Mouse (Mus musculus) forebrain, embryonic 13.5 days (tissue): ENCODE results near the gene Neu2. TPM values are rescaled to one million over a fixed set of nuclear protein-coding genes. Genes with fewer than 3 reads are reported as not detected.

Experiments used
- ATAC-seq: fragments of 200-750 bp; cut with Nextera tagmentation; 2 replicates; pipeline ENCODE4 v1.8.0; 2017
- H3K27ac ChIP-seq: fragments of 300-500 bp; sonication (generic); 2 replicates; pipeline ENCODE4 v1.5.1; 2015; ENCODE audit warnings: inconsistent platforms, mild to moderate bottlenecking, moderate library complexity
- H3K27me3 ChIP-seq: fragments of 300-500 bp; sonication (generic); 2 replicates; pipeline ENCODE4 v1.6.1; 2015; ENCODE audit warnings: mild to moderate bottlenecking, inconsistent platforms
- H3K36me3 ChIP-seq: fragments of 300-500 bp; sonication (generic); 2 replicates; pipeline ENCODE4 v1.6.1; 2015; ENCODE audit warnings: mild to moderate bottlenecking, inconsistent platforms; ENCODE audit not compliant: poor library complexity, severe bottlenecking
- H3K4me1 ChIP-seq: fragments of 300-500 bp; sonication (generic); 2 replicates; pipeline ENCODE4 v1.6.1; 2015; ENCODE audit warnings: inconsistent platforms
- H3K4me2 ChIP-seq: fragments of 300-500 bp; sonication (generic); 2 replicates; pipeline ENCODE4 v1.6.1; 2015; ENCODE audit warnings: inconsistent platforms, mild to moderate bottlenecking, moderate library complexity
- H3K4me3 ChIP-seq: fragments of 300-500 bp; sonication (generic); 2 replicates; pipeline ENCODE4 v1.5.1; 2015; ENCODE audit warnings: mild to moderate bottlenecking, inconsistent platforms
- H3K9ac ChIP-seq: fragments of 300-500 bp; sonication (generic); 2 replicates; pipeline ENCODE4 v1.6.1; 2015; ENCODE audit warnings: mild to moderate bottlenecking, inconsistent platforms
- H3K9me3 ChIP-seq: fragments of 300-500 bp; sonication (generic); replicated peaks from 2 replicates; pipeline ENCODE4 v1.6.1; 2016; ENCODE audit warnings: inconsistent platforms
- WGBS: fragments of 180-500 bp; shearing (Covaris S2); methylation state at CpG from one replicate; pipeline ENCODE4 v1.1.7; 2015; 5-methylcytosine and 5-hydroxymethylcytosine counted together
- polyA plus RNA-seq: library from polyadenylated mRNA; unstranded; fragments of >200 nt; fragmentation: Nextera tagmentation; extraction: Ambion mirVana; gene quantifications from 2 replicates; pipeline ENCODE4 v1.2.1, GENCODE M21; 2015

Neu2 gene
- polyA plus RNA-seq, 1 experiment from 2014 or later = not detected

DNA sequence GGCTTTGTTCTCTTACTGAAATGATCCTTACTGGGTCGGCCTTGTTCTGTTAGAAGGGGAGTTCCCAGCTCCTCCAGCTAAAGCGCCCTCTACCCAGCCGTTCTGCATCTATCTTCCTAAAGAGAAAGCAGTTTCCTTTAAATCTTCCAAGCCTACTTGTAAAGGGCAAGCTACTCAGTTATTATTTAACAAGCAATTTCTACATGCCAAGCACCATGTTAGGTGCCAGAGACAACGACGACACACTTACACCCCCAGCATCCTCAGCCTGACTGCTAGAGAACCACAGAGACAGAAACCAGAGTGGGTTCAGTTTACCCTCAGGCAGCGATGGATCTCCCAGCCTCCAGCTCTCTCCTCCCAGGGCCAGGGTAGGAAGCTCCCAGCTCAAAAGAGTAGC lies 1.8 kb upstream of the Neu2 start:
- no peaks in the 10 kb centered on the region for H3K9me3 ChIP-seq
- no peak overlapping the region for H3K9ac ChIP-seq
- no peak for ATAC-seq
- 52% methylated on average over 6 of the region's 6 CpGs for WGBS
- no peak overlapping the region for H3K4me2 ChIP-seq
- H3K27ac ChIP-seq = no peak overlapping the region
- peaks cover 49% of the 10 kb centered on the region for H3K27me3 ChIP-seq
- peaks cover 10% of the 10 kb centered on the region for H3K4me1 ChIP-seq
- H3K36me3 ChIP-seq = no peaks in the 10 kb centered on the region
- H3K4me3 ChIP-seq = no peak overlapping the region

GRCm38 (mm10) chr1:87508591-87509560 lies 813 bp upstream of the Neu2 start:
- no peak for ATAC-seq
- peak overlapping the region; percentile 73 for H3K4me3 ChIP-seq
- H3K4me1 ChIP-seq = peaks cover 10% of the 10 kb centered on the region
- peaks cover 49% of the 10 kb centered on the region for H3K27me3 ChIP-seq
- peak overlapping the region; percentile 70 for H3K9ac ChIP-seq
- H3K4me2 ChIP-seq = peak overlapping the region; percentile 98
- 18% methylated on average over 26 of the region's 26 CpGs for WGBS
- no peaks in the 10 kb centered on the region for H3K36me3 ChIP-seq
- no peak overlapping the region for H3K27ac ChIP-seq
- H3K9me3 ChIP-seq = no peaks in the 10 kb centered on the region

GRCm38 (mm10) chr1:87510166-87510691 lies 540 bp downstream of the Neu2 start:
- Histone ChIP-seq H3K9me3 (no peaks in the 10 kb centered on the region), H3K9ac (peak overlapping the region; percentile 70), H3K4me2 (peak overlapping the region; percentile 98), H3K4me3 (peak overlapping the region; percentile 73), H3K36me3 (no peaks in the 10 kb centered on the region), H3K27me3 (peaks cover 49% of the 10 kb centered on the region), H3K4me1 (peaks cover 10% of the 10 kb centered on the region), H3K27ac (no peak overlapping the region)
- 0% methylated on average over 27 of the region's 61 CpGs for WGBS
- peak; percentile 86 for ATAC-seq

DNA sequence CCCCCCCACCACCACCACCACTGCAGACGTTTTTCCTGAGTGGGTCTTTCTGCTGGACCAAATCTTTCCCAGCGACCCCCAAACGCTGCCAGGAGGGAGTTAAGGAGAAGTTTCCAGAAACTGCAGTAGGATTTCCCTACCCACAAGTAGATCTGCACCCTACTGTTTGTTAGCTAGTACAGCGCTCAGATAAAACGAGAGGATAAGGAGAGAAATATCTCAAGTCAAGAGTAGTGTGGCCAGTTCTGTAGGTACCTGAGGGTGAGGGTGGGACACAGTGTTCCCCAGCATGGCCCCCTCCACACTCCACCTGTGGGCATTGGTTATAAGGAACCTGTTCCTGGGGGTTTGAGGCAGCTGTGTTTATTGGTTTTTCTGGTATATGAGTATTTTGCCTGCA lies 1.2 kb downstream of the Neu2 start:
- peaks cover 10% of the 10 kb centered on the region for H3K4me1 ChIP-seq
- H3K4me2 ChIP-seq = peak overlapping the region; percentile 98; the same call in 1 of the 2 replicates
- H3K9ac ChIP-seq = no peak overlapping the region
- no peak for ATAC-seq
- H3K9me3 ChIP-seq = no peaks in the 10 kb centered on the region
- no peak overlapping the region for H3K27ac ChIP-seq
- no peaks in the 10 kb centered on the region for H3K36me3 ChIP-seq
- peak overlapping the region; percentile 73; the same call in 1 of the 2 replicates for H3K4me3 ChIP-seq
- WGBS = 17% methylated on average over 5 of the region's 5 CpGs
- H3K27me3 ChIP-seq = peaks cover 49% of the 10 kb centered on the region

GRCm38 (mm10) chr1:87520467-87520866 lies 10.8 kb downstream of the Neu2 start:
- Histone ChIP-seq H3K36me3 (no peaks in the 10 kb centered on the region), H3K9ac (no peak overlapping the region), H3K4me1 (no peaks in the 10 kb centered on the region), H3K9me3 (no peaks in the 10 kb centered on the region), H3K4me3 (no peak overlapping the region), H3K27ac (no peak overlapping the region), H3K4me2 (peak overlapping the region; percentile 2; the same call in 1 of the 2 replicates), H3K27me3 (no peaks in the 10 kb centered on the region)
- no peak for ATAC-seq

DNA sequence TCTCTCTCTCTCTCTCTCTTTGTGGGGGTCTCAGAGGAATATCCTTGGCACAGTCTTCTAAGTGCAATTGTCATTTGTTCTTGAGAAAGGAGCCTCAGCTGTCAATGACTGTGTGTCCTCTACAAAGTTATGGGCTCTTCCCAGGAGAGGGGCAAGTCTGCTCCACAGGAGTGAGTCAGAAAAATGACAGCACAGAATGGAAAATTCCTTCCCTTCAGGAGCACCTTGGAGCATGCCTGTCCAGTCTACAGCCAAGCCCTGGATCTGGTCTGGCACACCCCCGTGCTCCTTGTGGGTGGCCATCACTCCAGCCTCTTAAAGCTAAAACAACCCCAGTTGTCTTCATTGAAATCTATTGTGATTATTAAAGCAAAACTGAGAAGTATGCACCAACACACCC lies 11.8 kb downstream of the Neu2 start:
- WGBS = 56% methylated on average over 1 of the region's 1 CpGs
- Histone ChIP-seq H3K4me3 (no peak overlapping the region), H3K36me3 (no peaks in the 10 kb centered on the region), H3K4me2 (no peak overlapping the region), H3K9ac (no peak overlapping the region), H3K4me1 (no peaks in the 10 kb centered on the region), H3K9me3 (no peaks in the 10 kb centered on the region), H3K27me3 (no peaks in the 10 kb centered on the region), H3K27ac (no peak overlapping the region)
- ATAC-seq = no peak

DNA sequence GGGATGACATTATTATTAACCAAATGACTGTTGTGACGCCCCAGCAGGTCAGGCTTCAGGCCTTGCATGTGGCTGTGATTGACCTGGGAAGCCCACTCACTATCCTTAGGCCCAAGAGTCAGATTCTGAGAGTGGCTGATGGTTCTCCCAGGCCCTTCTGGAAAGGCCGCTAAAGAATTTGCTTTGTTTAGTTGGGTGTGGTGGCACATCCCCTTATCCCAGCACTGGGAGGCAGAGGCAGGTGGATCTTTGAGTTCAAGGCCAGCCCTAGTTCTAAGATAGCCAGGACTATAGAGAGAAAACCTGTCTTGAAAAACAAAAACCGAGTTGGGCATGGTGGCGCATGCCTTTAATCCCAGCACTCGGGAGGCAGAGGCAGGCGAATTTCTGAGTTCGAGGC lies 15.4 kb downstream of the Neu2 start:
- Histone ChIP-seq H3K9ac (no peak overlapping the region), H3K27me3 (no peaks in the 10 kb centered on the region), H3K4me2 (no peak overlapping the region), H3K36me3 (no peaks in the 10 kb centered on the region), H3K9me3 (no peaks in the 10 kb centered on the region), H3K4me1 (no peaks in the 10 kb centered on the region), H3K4me3 (no peak overlapping the region), H3K27ac (no peak overlapping the region)
- 90% methylated on average over 7 of the region's 7 CpGs for WGBS
- ATAC-seq = no peak

GRCm38 (mm10) chr1:87527191-87527590 lies 17.5 kb downstream of the Neu2 start:
- H3K27me3 ChIP-seq = no peaks in the 10 kb centered on the region
- H3K4me2 ChIP-seq = no peak overlapping the region
- no peaks in the 10 kb centered on the region for H3K9me3 ChIP-seq
- 75% methylated on average over 9 of the region's 9 CpGs for WGBS
- H3K27ac ChIP-seq = no peak overlapping the region
- ATAC-seq = no peak
- no peak overlapping the region for H3K9ac ChIP-seq
- no peaks in the 10 kb centered on the region for H3K36me3 ChIP-seq
- no peaks in the 10 kb centered on the region for H3K4me1 ChIP-seq
- no peak overlapping the region for H3K4me3 ChIP-seq

DNA sequence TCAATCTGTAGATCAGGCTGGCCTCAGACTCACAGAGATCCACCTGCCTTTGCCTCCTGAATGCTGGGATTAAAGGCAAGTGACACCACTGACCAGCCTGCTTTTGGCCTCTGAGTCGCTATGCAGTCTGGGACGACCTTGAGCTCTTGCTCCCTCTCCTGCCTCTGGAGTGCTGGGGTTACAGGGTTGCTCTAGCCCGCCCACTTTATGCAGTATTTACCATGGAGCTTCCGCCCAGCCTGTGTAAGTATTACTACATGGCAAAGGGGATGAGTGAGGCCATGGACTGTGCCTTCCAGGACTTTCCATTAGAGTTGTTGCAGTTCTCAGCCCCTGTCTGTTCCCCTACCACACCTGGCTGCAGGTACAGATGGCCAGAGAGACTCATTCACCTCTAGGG lies 22.7 kb downstream of the Neu2 start:
- H3K27ac ChIP-seq = no peak overlapping the region
- H3K36me3 ChIP-seq = no peaks in the 10 kb centered on the region
- WGBS = 82% methylated on average over 4 of the region's 4 CpGs
- no peaks in the 10 kb centered on the region for H3K4me1 ChIP-seq
- no peak for ATAC-seq
- H3K4me2 ChIP-seq = no peak overlapping the region
- no peaks in the 10 kb centered on the region for H3K27me3 ChIP-seq
- H3K4me3 ChIP-seq = no peak overlapping the region
- H3K9ac ChIP-seq = no peak overlapping the region
- H3K9me3 ChIP-seq = no peaks in the 10 kb centered on the region

- WGBS = 75% methylated on average over 3 of the region's 3 CpGs
- no peak overlapping the region for H3K4me2 ChIP-seq
Measured at GRCm38 (mm10) chr1:87534118-87534517, 24.4 kb downstream of the Neu2 start.

GRCm38 (mm10) chr1:87537008-87537407 lies 27.3 kb downstream of the Neu2 start:
- Histone ChIP-seq H3K4me3 (no peak overlapping the region), H3K36me3 (no peaks in the 10 kb centered on the region), H3K4me1 (no peaks in the 10 kb centered on the region), H3K4me2 (no peak overlapping the region), H3K9ac (no peak overlapping the region), H3K27me3 (no peaks in the 10 kb centered on the region), H3K27ac (no peak overlapping the region), H3K9me3 (no peaks in the 10 kb centered on the region)
- ATAC-seq = no peak
- 97% methylated on average over 1 of the region's 1 CpGs for WGBS

More at GRCm38 (mm10) chr1:87534118-87534517, 24.4 kb downstream of the Neu2 start:
- H3K36me3 ChIP-seq = no peaks in the 10 kb centered on the region
- no peak overlapping the region for H3K9ac ChIP-seq
- no peak for ATAC-seq
- H3K27ac ChIP-seq = no peak overlapping the region
- H3K9me3 ChIP-seq = no peaks in the 10 kb centered on the region
- no peak overlapping the region for H3K4me3 ChIP-seq
- no peaks in the 10 kb centered on the region for H3K4me1 ChIP-seq
- no peaks in the 10 kb centered on the region for H3K27me3 ChIP-seq

DNA sequence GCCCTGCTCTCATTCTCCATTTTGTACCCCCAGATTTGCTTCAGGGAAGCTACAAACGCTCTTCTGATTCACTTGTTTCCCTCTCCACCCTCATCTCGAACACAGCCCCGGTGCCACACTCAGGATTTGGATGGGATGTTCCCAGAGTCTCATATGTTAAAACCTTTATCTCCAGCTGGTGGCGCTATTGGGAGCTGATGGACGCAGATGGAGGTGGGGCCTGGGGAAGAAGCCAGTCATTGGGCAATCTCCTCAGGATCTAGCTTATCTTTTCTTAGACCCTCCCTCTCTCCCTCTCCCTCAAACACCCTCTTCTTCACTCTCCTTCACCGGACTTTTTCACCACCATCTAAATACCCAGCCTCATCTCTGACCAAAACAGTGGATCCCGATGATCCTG lies 31.9 kb downstream of the Neu2 start:
- Histone ChIP-seq H3K4me2 (no peak overlapping the region), H3K27me3 (no peaks in the 10 kb centered on the region), H3K4me3 (no peak overlapping the region), H3K36me3 (no peaks in the 10 kb centered on the region), H3K9ac (no peak overlapping the region), H3K27ac (no peak overlapping the region), H3K9me3 (no peaks in the 10 kb centered on the region), H3K4me1 (no peaks in the 10 kb centered on the region)
- 35% methylated on average over 7 of the region's 7 CpGs for WGBS
- ATAC-seq = no peak
